Mouse (Mus musculus): Measurements from ENCODE around the gene Cavin4.

The Cavin4 gene
- long read RNA-seq, experiment 1 = 0 reads
- long read RNA-seq, experiment 2 = 0 reads

DNA sequence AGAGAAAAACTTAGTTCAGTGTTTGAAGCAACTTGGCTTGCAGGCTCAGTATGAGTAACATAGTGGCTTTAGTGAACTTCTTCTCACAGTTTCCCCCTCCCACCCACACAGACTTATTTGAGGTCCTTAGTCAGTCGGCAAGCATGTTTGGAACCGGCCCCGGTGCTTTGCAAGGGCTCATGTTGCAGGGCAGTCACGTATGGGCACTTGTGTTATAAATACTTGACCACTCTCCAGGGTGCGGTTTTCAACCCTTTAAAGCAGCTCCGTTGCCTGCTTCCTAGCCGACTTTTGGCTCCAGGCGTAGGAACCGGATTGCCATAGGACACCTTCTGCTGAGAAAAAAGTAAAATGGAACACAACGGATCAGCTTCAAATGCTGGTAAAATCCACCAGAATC lies at the start of gene Cavin4:
TSS of gene Cavin4 (plus strand) at position 244 of the 400 bp plus-strand sequence.
- intact Hi-C loops (cut with DNase I) = no loop called here

DNA sequence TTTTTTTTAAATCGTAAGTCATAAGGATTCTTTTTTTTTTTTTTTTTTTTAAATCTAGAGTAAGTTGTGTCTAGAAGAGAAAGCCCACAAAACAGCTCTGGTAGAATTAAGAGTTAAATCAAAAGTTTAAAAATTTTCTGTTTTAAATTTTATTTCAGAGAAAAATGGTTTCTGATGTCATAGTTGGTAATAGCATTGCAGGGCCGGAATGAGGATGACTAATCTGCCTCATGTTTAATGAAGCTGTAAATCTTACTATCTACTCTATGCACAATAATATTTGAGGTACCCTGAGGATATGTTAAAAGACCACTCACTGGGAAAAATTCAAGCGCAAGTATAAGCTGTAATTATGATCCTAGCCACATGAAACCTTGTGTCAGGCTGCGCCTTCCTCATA lies 47.8 kb upstream of the Cavin4 start:
- intact Hi-C loops (cut with DNase I) = no loop called here

- intact Hi-C loops (cut with DNase I) = no loop called here
Measured at GRCm38 (mm10) chr4:48617201-48617600, 46.1 kb upstream of the Cavin4 start.

- intact Hi-C loops (cut with DNase I) = no loop called here
Measured at GRCm38 (mm10) chr4:48620121-48620520, 43.2 kb upstream of the Cavin4 start.

DNA sequence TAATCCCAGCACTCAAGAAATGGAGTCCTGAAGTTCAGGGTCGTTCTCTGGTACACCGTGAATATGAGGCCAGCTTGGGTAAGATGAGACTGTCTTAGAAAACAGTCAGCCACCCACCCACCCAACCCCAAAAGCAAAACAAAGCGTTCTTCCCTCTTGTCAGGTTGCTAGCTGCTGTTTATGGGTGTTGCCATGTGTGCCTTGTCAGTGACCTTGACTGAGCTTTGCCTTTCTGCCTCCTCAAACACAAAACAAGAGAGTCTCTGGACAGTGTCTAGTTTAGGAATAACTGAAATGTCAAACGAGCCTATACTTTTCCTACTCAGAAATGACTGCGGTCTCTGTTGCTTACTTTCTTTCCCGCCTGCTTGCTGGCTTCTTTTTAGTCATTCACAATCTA lies 41.1 kb upstream of the Cavin4 start:
- intact Hi-C loops (cut with DNase I) = no loop called here

DNA sequence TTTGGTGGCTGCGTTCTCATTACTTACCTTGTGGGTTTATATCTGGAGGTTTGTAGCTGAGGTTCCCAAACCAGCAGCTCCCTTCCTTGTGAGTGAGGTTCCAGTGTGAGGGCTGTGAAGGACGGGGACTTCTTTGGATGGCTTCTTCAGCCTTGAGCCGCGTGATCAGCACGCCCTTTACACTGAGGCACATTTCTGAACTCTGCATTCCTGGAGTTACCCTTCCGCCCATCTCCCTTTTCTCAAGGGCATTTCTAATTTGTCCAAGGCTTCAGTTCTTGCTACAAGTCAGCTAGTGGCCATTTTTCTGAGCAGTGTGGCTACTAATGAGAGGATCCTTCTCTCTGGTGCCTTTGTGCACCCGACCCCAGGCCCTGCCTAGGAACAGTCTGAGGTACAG lies 40.4 kb upstream of the Cavin4 start:
- intact Hi-C loops (cut with DNase I) = no loop called here

DNA sequence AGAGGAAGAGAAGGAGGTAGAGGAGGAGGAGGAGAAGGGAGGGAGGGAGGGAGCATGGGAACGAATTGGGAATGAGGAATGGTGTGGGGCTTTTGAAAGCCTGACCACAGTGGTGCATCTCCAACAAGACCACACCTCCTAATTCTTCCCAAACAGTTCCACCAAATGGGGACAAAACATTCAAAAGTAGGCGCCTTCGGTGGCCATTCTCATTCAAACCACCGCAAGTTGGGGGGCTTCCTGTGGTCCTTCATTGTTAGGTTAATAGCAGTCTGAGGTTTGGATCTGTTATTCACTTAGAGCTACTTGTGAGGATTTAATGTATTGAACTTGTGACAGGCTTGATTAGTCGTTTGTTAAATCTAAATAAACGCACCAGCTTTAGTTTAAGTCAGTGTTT lies 38.4 kb upstream of the Cavin4 start:
- intact Hi-C loops (cut with DNase I) = no loop called here

DNA sequence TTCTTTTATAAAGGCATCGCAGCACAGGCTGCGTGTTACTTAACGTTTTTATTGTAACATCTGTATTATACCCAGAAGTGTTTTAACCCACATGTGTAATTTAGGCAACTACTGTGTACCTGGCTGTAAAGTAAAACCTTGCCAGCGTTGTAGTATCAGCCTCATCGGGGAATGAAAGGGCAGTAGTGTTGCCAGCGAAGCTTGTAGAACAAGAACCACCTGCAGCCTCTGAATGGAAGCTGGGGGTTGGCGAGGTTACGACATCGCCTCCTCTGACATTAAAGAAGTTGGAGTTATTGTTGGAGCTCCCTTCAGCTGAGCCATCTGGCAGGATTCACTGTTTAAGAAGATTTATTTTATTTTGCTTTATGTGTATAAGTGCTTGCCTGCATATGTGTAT lies 37.5 kb upstream of the Cavin4 start:
- intact Hi-C loops (cut with DNase I) = no loop called here

- intact Hi-C loops (cut with DNase I) = no loop called here
Measured at GRCm38 (mm10) chr4:48629445-48629844, 33.9 kb upstream of the Cavin4 start.

DNA sequence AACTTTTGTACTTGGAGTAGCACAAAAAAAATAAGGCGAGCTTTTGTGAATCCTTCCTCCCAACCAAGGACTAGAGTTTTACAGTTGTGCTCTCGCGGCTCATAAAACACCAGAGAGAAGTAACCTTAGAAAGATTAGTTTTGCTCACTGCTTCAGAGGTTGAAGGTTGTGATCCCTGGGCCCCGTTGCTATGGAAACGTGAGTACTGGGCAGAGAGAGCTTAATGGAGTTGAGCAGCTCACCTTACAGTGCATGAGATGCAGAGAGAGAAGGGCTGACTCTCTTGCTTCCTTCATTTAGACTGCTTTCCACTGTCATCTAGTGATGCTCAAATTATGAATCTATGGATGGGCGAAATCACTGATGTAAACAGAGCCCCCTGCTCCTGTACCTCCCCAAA lies 29.8 kb upstream of the Cavin4 start:
- intact Hi-C loops (cut with DNase I) = no loop called here

- intact Hi-C loops (cut with DNase I) = no loop called here
Measured at GRCm38 (mm10) chr4:48634058-48634457, 29.3 kb upstream of the Cavin4 start.

- intact Hi-C loops (cut with DNase I) = no loop called here
Measured at GRCm38 (mm10) chr4:48636831-48637230, 26.5 kb upstream of the Cavin4 start.

- intact Hi-C loops (cut with DNase I) = no loop called here
Measured at GRCm38 (mm10) chr4:48638132-48638531, 25.2 kb upstream of the Cavin4 start.

DNA sequence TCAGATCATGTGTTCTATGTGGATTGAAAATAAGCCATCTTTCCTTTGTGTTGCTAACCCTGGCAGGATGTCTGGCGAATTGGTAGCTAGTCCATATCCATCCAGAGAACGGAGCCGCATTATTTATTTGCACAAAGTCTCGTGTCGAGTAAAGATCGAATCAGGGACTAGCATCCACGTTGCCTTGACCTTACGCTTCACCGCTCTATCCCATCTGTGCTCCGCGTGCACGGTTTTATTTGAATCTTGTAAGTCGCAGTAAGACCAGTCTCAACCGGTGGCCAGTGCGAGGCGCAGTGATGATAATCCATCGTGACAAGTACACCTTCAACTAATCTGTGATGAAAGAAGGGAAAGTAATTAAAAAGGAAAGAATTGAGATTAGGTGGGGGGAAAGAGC lies 23.8 kb upstream of the Cavin4 start:
- intact Hi-C loops (cut with DNase I) = no loop called here

DNA sequence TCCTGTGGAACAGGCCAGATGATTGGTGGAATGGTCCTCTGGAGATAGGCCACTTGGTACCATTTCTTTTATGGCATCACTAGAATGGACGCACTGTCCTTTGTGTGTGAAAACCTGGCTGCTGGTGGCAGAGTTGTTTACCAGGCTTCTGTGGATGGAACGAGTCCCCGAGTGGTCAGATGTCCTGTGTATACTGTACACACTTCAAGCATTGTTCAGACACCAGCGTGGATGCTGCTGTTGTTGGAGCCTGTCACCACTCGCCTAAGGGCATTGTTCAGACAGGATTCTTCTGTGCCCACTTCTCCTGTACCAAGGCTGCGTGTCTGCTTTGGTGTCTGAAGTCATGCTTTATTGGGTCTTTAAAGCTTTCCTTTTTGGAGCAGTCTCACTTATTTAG lies 19.5 kb upstream of the Cavin4 start:
- intact Hi-C loops (cut with DNase I) = no loop called here

GRCm38 (mm10) chr4:48646143-48646542 lies 17.2 kb upstream of the Cavin4 start:
- intact Hi-C loops (cut with DNase I) = no loop called here

DNA sequence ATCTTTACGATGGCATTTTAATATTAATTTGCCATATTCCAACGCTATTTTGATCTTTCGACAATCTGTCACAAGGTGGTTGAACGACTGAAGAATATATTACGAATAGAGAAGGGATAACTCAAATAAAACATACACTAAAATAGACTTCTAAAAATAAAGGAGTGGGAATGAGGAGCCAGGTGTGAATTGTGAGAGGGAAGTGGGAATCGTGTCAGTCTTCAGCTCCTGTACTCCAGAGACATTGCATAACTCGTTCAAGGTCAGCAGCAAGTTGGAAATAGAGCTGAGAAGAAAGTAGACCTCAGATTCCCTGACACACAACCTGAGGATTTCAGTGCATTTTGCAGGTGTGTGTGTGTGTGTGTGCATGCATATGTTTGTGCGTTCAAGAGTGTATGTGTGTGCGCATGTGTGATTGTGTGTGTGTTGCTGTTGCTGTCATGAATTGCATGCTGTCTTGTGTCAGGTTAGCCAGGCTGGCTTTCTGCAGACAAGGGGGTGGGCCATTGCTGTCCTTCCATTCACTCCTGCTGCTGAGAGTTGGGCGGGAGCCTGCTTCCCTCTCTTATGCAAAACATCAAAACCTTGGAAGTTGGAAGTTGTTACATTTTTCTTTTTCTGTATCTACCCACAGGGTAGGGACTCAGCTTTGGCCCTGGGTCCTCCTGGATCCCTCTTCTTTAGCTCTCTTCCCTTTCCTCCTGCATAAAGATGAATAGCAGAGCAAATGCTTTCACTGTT lies 12.5 kb upstream of the Cavin4 start:
- intact Hi-C loops (cut with DNase I) = no loop called here

DNA sequence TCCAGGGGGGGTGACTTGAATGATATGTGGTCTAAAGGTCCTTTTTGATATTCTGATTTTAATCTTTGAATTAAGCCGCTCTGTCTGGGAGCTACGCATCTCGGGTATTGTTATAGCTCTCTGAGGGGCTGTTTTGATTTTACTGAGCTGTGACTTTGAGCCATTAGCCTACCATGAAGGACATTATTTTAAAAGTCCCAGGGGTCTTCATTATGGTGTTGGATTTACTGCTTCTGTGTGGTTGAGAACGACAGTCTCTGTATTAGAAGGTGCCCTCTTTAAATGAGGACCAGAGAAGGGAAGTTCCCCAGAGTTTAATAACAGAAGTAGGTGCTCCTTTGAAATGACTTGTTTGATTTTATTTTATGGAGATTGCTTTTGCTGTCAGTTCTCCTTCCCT lies 9.2 kb upstream of the Cavin4 start:
- intact Hi-C loops (cut with DNase I) = no loop called here

- intact Hi-C loops (cut with DNase I) = no loop called here
Measured at GRCm38 (mm10) chr4:48656530-48656929, 6.8 kb upstream of the Cavin4 start.

GRCm38 (mm10) chr4:48660144-48660543 lies 3.2 kb upstream of the Cavin4 start:
- intact Hi-C loops (cut with DNase I) = no loop called here

DNA sequence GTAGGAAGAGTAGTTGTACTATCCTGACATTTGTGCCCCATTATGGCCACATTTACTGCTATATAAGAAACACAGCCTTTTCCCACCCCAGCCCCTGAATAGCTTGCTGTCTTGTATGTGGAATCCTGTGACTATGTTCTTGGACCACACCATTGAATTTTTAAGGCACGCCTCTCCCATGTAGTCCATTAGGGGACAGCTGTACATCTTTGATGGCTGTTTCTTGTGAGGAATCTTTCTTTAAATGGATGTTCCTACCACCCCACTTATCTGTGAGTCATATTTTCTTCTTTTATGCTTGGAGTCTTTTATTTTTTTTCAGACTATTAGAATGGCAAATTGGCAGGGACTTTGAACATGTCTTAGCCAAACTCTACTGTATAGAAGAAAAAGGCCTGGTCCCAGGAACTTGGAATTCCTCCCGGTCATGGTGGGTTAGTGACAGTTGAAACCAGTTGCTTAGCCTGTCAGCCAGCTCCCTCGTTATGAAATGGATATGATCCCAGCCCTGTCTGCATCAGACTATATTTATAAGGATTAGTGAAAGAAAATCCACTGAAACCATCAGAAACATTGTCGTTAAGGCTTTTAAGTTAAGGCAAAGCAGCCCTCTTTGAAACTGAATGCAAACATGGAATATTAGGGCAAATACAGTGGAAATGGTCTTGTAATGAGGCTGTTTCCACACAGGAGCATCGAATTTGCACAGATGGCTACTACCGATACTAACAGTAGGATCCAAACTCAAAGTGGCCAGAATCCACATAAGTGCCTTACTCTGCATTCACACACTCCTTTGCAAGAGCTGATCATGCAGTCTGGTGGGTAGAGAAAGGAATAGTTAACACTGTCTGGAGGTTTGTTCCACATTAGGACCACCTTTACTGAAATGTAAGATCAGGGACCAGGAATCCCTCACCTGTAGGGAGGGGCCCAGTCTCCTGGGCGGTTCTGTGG lies 2.4 kb upstream of the Cavin4 start:
- intact Hi-C loops (cut with DNase I) = no loop called here

DNA sequence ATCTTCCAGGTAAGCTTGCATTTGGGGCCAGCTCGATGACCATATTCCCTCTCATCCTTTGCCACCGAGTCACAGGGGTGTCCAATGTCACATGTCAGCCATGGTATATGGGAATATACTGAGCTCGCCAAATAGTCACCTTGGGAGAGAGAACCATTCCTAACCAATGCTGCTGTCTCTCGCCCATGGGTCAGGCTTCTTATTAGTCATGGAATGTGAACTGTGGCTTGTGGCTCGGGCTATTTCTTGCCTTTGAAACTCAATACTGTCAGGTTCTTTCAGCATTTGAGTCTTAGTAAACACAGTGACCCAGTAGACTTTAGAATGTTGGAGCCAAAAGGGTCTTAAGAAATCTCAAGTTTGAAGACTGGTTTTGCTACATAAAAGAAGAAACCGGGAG lies 707 bp downstream of the Cavin4 start:
- intact Hi-C loops (cut with DNase I) = no loop called here
